Mouse (Mus musculus): ENCODE data around the gene Smim20. TPM values are rescaled to one million over a fixed set of nuclear protein-coding genes. Genes with fewer than 3 reads are reported as not detected.

The Smim20 gene
- polyA plus RNA-seq (2014; fragmentation: Illumina TruSeq; extraction: RNeasy Lipid Tissue Mini Kit (QIAGEN cat#74804); ENCODE audit: low replicate concordance), result 14.1 TPM

GRCm38 (mm10) chr5:53266931-53267853 lies at the start of gene Smim20:
Gene Smim20, plus strand, starts transcription at chr5:53267083.

Other genes starting within 250 kb of the Smim20 start
- gene Slc34a2, start 229.0 kb upstream of the Smim20 start, polyA plus RNA-seq (2014; fragmentation: Illumina TruSeq; extraction: RNeasy Lipid Tissue Mini Kit (QIAGEN cat#74804); ENCODE audit: low replicate concordance), result 28.5 TPM
- gene Sel1l3, start 53.2 kb upstream of the Smim20 start, polyA plus RNA-seq (2014; fragmentation: Illumina TruSeq; extraction: RNeasy Lipid Tissue Mini Kit (QIAGEN cat#74804); ENCODE audit: low replicate concordance), result 33.5 TPM
- 37.8 TPM for gene Rbpj, start 199.1 kb downstream of the Smim20 start, polyA plus RNA-seq (2014; fragmentation: Illumina TruSeq; extraction: RNeasy Lipid Tissue Mini Kit (QIAGEN cat#74804); ENCODE audit: low replicate concordance)